Mouse (Mus musculus): ENCODE results near the gene Rai14. TPM values are rescaled to one million over a fixed set of nuclear protein-coding genes. Genes with fewer than 3 reads are reported as not detected.

Gene Rai14
- polyA plus RNA-seq, 1 experiment = 1.3 TPM

- TF ChIP-seq POLR2A (IDR thresholded peaks at IDR 0.05; ENCODE audit: control insufficient read depth, extremely low read depth, insufficient read depth, low read length, poor library complexity) (no peak), CTCF (IDR thresholded peaks at IDR 0.05; ENCODE audit: borderline replicate concordance, control insufficient read depth, extremely low read depth, insufficient read depth, low read length, poor library complexity) (no peak)
- Histone ChIP-seq H3K27me3 (ENCODE audit: control insufficient read depth, insufficient read depth, low read length) (peaks cover 8% of the 10 kb centered on the region; the same call in 1 of the 2 replicates), H3K27ac (ENCODE audit: control insufficient read depth, insufficient read depth, low read length) (no peak overlapping the region), H3K4me3 (ENCODE audit: control insufficient read depth, insufficient read depth, low read length) (no peak overlapping the region), H3K36me3 (ENCODE audit: control insufficient read depth, insufficient read depth, low read length) (no peaks in the 10 kb centered on the region), H3K4me1 (replicated peaks; ENCODE audit: control insufficient read depth, insufficient read depth, low read length) (peaks cover 4% of the 10 kb centered on the region)
- DNase-seq = no peak
- WGBS = 92% methylated on average over 3 of the region's 3 CpGs
Observed at GRCm38 (mm10) chr15:10719511-10719910, 5.1 kb upstream of the Rai14 start.

DNA sequence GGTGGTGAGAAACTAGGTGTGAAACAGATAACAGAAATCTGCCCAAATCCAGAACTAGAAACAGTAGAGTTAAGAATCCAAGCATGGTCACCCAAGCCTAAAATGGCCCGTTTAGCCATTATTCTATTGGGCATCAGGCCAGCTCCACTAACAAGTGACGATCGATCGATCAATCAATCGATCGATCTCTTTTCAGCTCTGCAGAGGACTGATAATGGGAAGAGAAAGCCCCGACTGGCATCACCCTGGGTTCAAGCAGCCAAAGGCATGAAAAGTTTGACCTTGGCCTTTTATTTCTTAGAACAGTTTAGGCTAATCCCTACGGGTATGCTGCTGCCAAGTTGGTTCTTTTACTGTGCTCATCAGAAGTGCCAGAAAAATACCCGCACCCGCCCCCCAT is 4.3 kb upstream of the Rai14 start:
- Histone ChIP-seq H3K27me3 (ENCODE audit: control insufficient read depth, insufficient read depth, low read length) (peaks cover 13% of the 10 kb centered on the region; the same call in 1 of the 2 replicates), H3K4me1 (replicated peaks; ENCODE audit: control insufficient read depth, insufficient read depth, low read length) (peaks cover 9% of the 10 kb centered on the region), H3K36me3 (ENCODE audit: control insufficient read depth, insufficient read depth, low read length) (no peaks in the 10 kb centered on the region), H3K4me3 (ENCODE audit: control insufficient read depth, insufficient read depth, low read length) (no peak overlapping the region), H3K27ac (ENCODE audit: control insufficient read depth, insufficient read depth, low read length) (no peak overlapping the region)
- WGBS = 98% methylated on average over 10 of the region's 10 CpGs
- no peak for TF ChIP-seq POLR2A (IDR thresholded peaks at IDR 0.05; ENCODE audit: control insufficient read depth, extremely low read depth, insufficient read depth, low read length, poor library complexity)
- TF ChIP-seq CTCF (IDR thresholded peaks at IDR 0.05; ENCODE audit: borderline replicate concordance, control insufficient read depth, extremely low read depth, insufficient read depth, low read length, poor library complexity) = no peak
- DNase-seq = no peak

- Histone ChIP-seq H3K36me3 (ENCODE audit: control insufficient read depth, insufficient read depth, low read length) (no peaks in the 10 kb centered on the region), H3K4me1 (replicated peaks; ENCODE audit: control insufficient read depth, insufficient read depth, low read length) (0 out of 2 replicates have a peak, but pooled peaks cover 4% of the 10 kb centered on the region), H3K4me3 (ENCODE audit: control insufficient read depth, insufficient read depth, low read length) (no peak overlapping the region), H3K27ac (ENCODE audit: control insufficient read depth, insufficient read depth, low read length) (no peak overlapping the region), H3K27me3 (ENCODE audit: control insufficient read depth, insufficient read depth, low read length) (peaks cover 14% of the 10 kb centered on the region; the same call in 1 of the 2 replicates)
- 95% methylated on average over 1 of the region's 1 CpGs for WGBS
- TF ChIP-seq CTCF (IDR thresholded peaks at IDR 0.05; ENCODE audit: borderline replicate concordance, control insufficient read depth, extremely low read depth, insufficient read depth, low read length, poor library complexity) (no peak), POLR2A (IDR thresholded peaks at IDR 0.05; ENCODE audit: control insufficient read depth, extremely low read depth, insufficient read depth, low read length, poor library complexity) (no peak)
- no peak for DNase-seq
Observed at GRCm38 (mm10) chr15:10717284-10717683, 2.9 kb upstream of the Rai14 start.

GRCm38 (mm10) chr15:10715966-10716365 is 1.5 kb upstream of the Rai14 start:
- Histone ChIP-seq H3K4me3 (ENCODE audit: control insufficient read depth, insufficient read depth, low read length) (no peak overlapping the region), H3K4me1 (replicated peaks; ENCODE audit: control insufficient read depth, insufficient read depth, low read length) (0 out of 2 replicates have a peak, but pooled peaks cover 4% of the 10 kb centered on the region), H3K27me3 (ENCODE audit: control insufficient read depth, insufficient read depth, low read length) (peaks cover 14% of the 10 kb centered on the region; the same call in 1 of the 2 replicates), H3K27ac (ENCODE audit: control insufficient read depth, insufficient read depth, low read length) (no peak overlapping the region), H3K36me3 (ENCODE audit: control insufficient read depth, insufficient read depth, low read length) (no peaks in the 10 kb centered on the region)
- TF ChIP-seq POLR2A (IDR thresholded peaks at IDR 0.05; ENCODE audit: control insufficient read depth, extremely low read depth, insufficient read depth, low read length, poor library complexity) = no peak
- TF ChIP-seq CTCF (IDR thresholded peaks at IDR 0.05; ENCODE audit: borderline replicate concordance, control insufficient read depth, extremely low read depth, insufficient read depth, low read length, poor library complexity) = no peak
- DNase-seq = no peak
- 42% methylated on average over 5 of the region's 5 CpGs for WGBS

DNA sequence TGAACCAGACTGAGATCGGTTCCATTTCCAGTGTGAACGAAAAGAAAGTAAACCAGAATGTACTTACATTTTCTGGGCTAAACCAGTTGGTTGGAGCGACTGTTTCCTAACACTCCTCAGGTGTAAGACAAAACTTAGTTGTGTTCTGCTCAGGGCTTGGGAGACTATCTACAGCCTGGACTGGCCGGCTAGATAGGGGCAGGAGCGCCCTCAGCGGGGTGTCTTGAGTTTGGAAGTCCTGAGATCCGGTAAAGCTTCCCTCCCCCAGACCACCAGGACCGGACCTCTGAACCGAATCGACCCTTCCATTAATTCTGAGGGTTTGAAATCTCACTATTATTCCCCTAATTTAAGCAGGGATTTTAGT is 698 bp upstream of the Rai14 start:
- no peak for DNase-seq
- Histone ChIP-seq H3K4me3 (ENCODE audit: control insufficient read depth, insufficient read depth, low read length) (no peak overlapping the region), H3K27ac (ENCODE audit: control insufficient read depth, insufficient read depth, low read length) (no peak overlapping the region), H3K4me1 (replicated peaks; ENCODE audit: control insufficient read depth, insufficient read depth, low read length) (0 out of 2 replicates have a peak, but pooled peaks cover 4% of the 10 kb centered on the region), H3K27me3 (ENCODE audit: control insufficient read depth, insufficient read depth, low read length) (peaks cover 14% of the 10 kb centered on the region; the same call in 1 of the 2 replicates), H3K36me3 (ENCODE audit: control insufficient read depth, insufficient read depth, low read length) (no peaks in the 10 kb centered on the region)
- TF ChIP-seq CTCF (IDR thresholded peaks at IDR 0.05; ENCODE audit: borderline replicate concordance, control insufficient read depth, extremely low read depth, insufficient read depth, low read length, poor library complexity) = no peak
- TF ChIP-seq POLR2A (IDR thresholded peaks at IDR 0.05; ENCODE audit: control insufficient read depth, extremely low read depth, insufficient read depth, low read length, poor library complexity) = no peak
- WGBS = 12% methylated on average over 10 of the region's 10 CpGs

DNA sequence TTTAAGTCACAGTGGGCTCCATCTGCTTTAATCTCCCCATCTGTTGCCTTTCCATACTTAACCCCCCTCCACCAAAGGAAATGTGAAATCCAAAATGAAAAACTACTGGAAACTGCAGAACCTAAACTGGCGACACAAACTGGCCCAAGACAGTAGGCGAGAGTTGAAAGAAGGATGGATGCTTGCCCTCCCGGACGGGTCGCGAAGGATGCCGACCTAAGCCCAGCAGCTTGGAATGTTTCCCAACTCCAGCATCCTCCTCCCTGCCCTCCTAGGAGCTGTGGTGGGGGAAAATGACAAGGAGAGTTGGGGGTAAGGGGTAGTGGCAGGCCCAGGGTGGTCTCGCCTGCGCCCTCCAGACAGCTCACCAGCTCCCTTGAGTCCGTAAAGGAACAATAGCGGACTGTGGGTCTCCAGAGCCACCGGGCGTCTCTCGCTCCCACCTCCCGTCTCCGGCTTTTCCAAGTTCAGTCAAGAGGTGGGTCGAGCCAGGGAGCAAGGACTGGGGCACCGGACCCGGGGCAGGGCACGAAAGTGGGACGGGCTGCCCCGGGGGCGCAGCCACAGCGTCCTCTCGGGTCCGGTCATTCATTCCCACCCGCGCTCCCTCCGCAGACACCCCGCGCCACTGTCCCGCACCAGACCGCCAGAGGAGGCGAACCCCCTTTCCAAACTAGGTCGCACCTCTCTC is 653 bp downstream of the Rai14 start:
- no peak for DNase-seq
- Histone ChIP-seq H3K27me3 (ENCODE audit: control insufficient read depth, insufficient read depth, low read length) (peaks cover 14% of the 10 kb centered on the region; the same call in 1 of the 2 replicates), H3K36me3 (ENCODE audit: control insufficient read depth, insufficient read depth, low read length) (no peaks in the 10 kb centered on the region), H3K27ac (ENCODE audit: control insufficient read depth, insufficient read depth, low read length) (no peak overlapping the region), H3K4me3 (ENCODE audit: control insufficient read depth, insufficient read depth, low read length) (peak overlapping the region; percentile 32), H3K4me1 (replicated peaks; ENCODE audit: control insufficient read depth, insufficient read depth, low read length) (0 out of 2 replicates have a peak, but pooled peaks cover 4% of the 10 kb centered on the region)
- TF ChIP-seq CTCF (IDR thresholded peaks at IDR 0.05; ENCODE audit: borderline replicate concordance, control insufficient read depth, extremely low read depth, insufficient read depth, low read length, poor library complexity) (no peak), POLR2A (IDR thresholded peaks at IDR 0.05; ENCODE audit: control insufficient read depth, extremely low read depth, insufficient read depth, low read length, poor library complexity) (no peak)
- WGBS = 11% methylated on average over 35 of the region's 35 CpGs

All from thymus, adult 2 months (tissue).